Mouse (Mus musculus) olfactory bulb, adult 2 months (tissue): ENCODE results near the gene Zfp61. TPM values are rescaled to one million over a fixed set of nuclear protein-coding genes. Genes with fewer than 3 reads are reported as not detected.
A peak's percentile ranks its signal among the peaks of the same experiment; 100 is the strongest.

Experiments used
- H3K27ac ChIP-seq: fragments of 200-500 bp; 2 replicates; pipeline ENCODE4 v1.5.1; 2012; ENCODE audit warnings: low read depth, low read length; ENCODE audit not compliant: insufficient read depth
- H3K4me1 ChIP-seq: fragments of 200-500 bp; 2 replicates; pipeline ENCODE4 v1.6.1; 2012; ENCODE audit warnings: low read length; ENCODE audit not compliant: control insufficient read depth, insufficient read depth
- H3K4me3 ChIP-seq: fragments of 200-500 bp; 2 replicates; pipeline ENCODE4 v1.5.1; 2012; ENCODE audit warnings: mild to moderate bottlenecking, low read depth, low read length, moderate library complexity; ENCODE audit not compliant: insufficient read depth
- CTCF ChIP-seq: fragments of 200-500 bp; IDR thresholded peaks from 2 replicates; pipeline ENCODE4 v1.5.1; 2012; ENCODE audit warnings: low read depth, mild to moderate bottlenecking, low read length, moderate library complexity; ENCODE audit not compliant: insufficient read depth
- POLR2A ChIP-seq: fragments of 200-500 bp; IDR thresholded peaks from 2 replicates; pipeline ENCODE4 v1.6.1; 2012; ENCODE audit warnings: mild to moderate bottlenecking, low read depth, low read length, moderate library complexity; ENCODE audit not compliant: insufficient read depth
- WGBS: fragments of 180-500 bp; shearing (Covaris S2); methylation state at CpG from one replicate; pipeline ENCODE4 v1.1.7; 2018; 5-methylcytosine and 5-hydroxymethylcytosine counted together
- polyA plus RNA-seq: library from polyadenylated mRNA; stranded (reverse); fragments of >200 nt; gene quantifications from 2 replicates; pipeline ENCODE4 v1.2.4, GENCODE M21; 2012; ENCODE audit warnings: low replicate concordance; ENCODE audit not compliant: missing spikeins, insufficient read depth, insufficient read length

The Zfp61 gene
- polyA plus RNA-seq, 1 experiment, result not detected

DNA sequence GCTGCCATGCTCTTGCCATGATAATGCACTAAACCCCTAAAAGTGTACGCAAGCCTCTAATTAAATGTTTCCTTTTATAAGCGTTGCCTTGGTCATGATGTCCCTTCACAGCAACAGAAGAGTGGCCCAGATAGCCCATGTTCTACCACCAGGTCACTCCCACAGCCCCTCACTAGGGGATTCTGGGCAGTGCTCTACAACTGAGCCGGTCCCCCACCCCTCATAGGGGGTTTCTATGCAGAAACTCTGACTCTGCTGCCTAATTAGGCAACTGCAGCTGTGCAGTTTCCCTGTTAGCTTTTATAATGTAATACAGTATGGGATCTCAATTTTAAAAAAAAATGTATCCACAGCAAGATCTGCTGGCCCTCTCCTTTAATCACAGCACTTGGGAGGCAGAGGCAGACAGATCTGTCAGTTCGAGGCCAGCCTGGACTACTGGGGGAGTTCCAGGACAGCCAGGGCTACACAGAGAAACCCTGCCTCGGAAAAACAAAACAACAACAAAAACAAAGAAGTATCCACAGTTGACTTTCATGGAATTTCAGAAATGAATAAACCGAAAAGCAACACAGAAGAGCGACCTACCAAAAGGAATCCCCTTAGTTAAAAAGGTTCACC is 31.3 kb downstream of the Zfp61 start:
- no peak overlapping the region for H3K27ac ChIP-seq
- TF ChIP-seq CTCF (no peak), POLR2A (no peak)
- H3K4me1 ChIP-seq, result peaks cover 6% of the 10 kb centered on the region
- H3K4me3 ChIP-seq, result peak overlapping the region; percentile 41; the same call in 1 of the 2 replicates
- WGBS, result 20% methylated on average over 7 of the region's 7 CpGs

GRCm38 (mm10) chr7:24269256-24269655 is 31.8 kb downstream of the Zfp61 start:
- Histone ChIP-seq H3K27ac (no peak overlapping the region), H3K4me3 (no peak overlapping the region), H3K4me1 (peaks cover 6% of the 10 kb centered on the region)
- WGBS, result 85% methylated on average over 3 of the region's 3 CpGs
- no peak for TF ChIP-seq POLR2A
- no peak for TF ChIP-seq CTCF

DNA sequence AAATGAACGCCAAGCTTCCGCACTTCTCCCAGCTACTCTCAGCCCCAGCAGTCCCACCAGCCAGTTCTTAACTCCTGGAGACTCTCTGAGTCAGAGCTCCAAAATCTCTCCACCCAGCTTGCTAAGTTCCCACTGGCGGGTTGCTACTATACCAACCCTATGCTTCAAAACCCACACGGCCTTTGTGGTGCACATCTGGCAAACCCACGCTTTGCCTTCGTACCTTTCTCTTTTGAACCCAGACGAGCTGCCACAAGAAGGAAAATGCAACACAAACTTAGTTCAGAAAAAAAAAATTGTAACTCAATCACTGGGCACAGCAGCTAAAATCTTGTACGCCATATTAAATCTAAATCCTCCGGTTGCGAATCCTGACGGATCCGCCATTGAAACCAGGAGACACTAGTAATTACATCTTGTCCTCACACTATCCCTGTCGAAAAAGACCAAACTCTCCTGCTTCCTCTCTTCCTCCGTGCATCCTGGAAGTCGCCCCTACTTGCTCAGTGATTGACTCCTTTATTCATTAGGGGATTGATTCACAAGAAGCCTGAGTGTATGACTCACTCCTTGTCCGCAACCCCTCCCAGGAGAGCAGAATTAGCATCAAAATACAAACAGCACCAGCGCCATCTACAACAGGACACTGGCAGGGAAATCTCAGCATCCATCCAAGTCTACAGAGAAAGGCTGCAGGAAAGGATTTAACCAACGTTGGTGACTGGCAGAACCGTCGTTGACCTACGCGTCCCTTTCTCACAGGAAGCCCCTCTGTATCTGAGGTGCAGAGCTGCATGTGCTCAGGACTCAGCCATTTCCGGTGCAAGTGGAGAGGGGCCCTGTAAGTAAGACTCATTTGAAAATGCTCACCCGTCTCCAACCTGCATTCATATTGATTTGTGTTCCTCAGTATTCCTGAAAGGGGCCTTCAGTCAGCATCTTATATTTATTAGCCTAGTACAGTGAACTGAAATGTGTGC is 32.6 kb downstream of the Zfp61 start:
- peaks cover 6% of the 10 kb centered on the region for H3K4me1 ChIP-seq
- no peak overlapping the region for H3K4me3 ChIP-seq
- no peak for TF ChIP-seq POLR2A
- no peak for TF ChIP-seq CTCF
- WGBS, result 50% methylated on average over 24 of the region's 24 CpGs
- no peak overlapping the region for H3K27ac ChIP-seq

- Histone ChIP-seq H3K27ac (no peak overlapping the region), H3K4me3 (no peak overlapping the region), H3K4me1 (peaks cover 10% of the 10 kb centered on the region)
- 94% methylated on average over 4 of the region's 4 CpGs for WGBS
- no peak for TF ChIP-seq POLR2A
- no peak for TF ChIP-seq CTCF
Observed at GRCm38 (mm10) chr7:24260000-24260312, 41.1 kb downstream of the Zfp61 start.

DNA sequence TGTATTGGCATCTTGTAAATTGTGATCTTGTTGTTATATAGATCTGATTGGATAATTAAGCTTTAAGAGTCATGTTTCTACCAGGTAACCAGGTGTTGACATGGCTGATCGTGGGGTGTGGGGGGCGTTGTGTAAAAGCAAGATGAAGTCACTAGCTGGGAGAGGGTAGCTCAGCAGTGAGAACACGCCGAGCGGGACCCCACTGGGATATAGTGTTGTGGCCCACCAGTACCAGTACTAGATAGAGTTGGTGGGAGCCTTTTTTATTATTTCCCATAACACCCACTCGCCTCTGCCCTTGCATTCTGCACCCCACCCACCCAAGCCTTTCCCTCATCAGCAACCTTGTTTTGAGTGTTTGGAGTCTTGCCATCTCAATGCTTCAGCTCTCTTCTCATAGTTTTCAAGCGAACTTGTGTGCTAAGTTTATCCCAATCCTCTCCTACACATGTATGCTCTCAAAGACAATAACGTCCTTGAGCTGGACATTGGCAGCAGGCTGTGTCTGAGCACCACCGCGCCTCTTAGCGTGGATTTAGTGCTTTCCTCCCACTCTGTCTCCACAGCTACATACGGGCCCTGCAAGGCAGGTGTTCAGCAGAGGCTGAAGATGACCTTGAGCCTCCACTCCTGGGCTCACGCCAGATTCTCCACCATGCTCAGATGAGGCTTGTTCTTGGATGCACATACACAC is 41.6 kb downstream of the Zfp61 start:
- no peak overlapping the region for H3K27ac ChIP-seq
- TF ChIP-seq POLR2A (no peak), CTCF (no peak)
- 88% methylated on average over 13 of the region's 13 CpGs for WGBS
- H3K4me1 ChIP-seq, result peaks cover 12% of the 10 kb centered on the region
- H3K4me3 ChIP-seq, result no peak overlapping the region

GRCm38 (mm10) chr7:24254633-24255474 is 46.2 kb downstream of the Zfp61 start, which contains the start of gene Zfp108:
Gene Zfp108 (plus strand): TSS chr7:24254794.
- H3K4me1 ChIP-seq, result peaks cover 12% of the 10 kb centered on the region
- WGBS, result 16% methylated on average over 21 of the region's 21 CpGs
- TF ChIP-seq CTCF, result no peak
- peak; percentile 46; the same call in 1 of the 2 replicates for TF ChIP-seq POLR2A
- H3K27ac ChIP-seq, result no peak within 1 kb of the TSS; the same call in 1 of the 2 replicates
- peak within 1 kb of the TSS; percentile 69 for H3K4me3 ChIP-seq

- WGBS, result 57% methylated on average over 9 of the region's 9 CpGs
- H3K4me1 ChIP-seq, result peaks cover 12% of the 10 kb centered on the region
- H3K4me3 ChIP-seq, result no peak overlapping the region
- no peak for TF ChIP-seq CTCF
- no peak for TF ChIP-seq POLR2A
- no peak overlapping the region for H3K27ac ChIP-seq
Observed at GRCm38 (mm10) chr7:24253779-24254615, 47.0 kb downstream of the Zfp61 start.

Other genes with a start within 250 kb of the Zfp61 start
- gene Vmn1r183, start 248.0 kb downstream of the Zfp61 start, polyA plus RNA-seq, result not detected in 2 replicates
- gene Zfp180, start 219.3 kb downstream of the Zfp61 start, polyA plus RNA-seq, result not detected in 2 replicates
- not detected in 2 replicates for gene Zfp112, start 188.9 kb downstream of the Zfp61 start, polyA plus RNA-seq
- gene Zfp235, start 167.1 kb downstream of the Zfp61 start, polyA plus RNA-seq, result not detected in 2 replicates
- gene Zfp114, start 126.2 kb downstream of the Zfp61 start, polyA plus RNA-seq, result not detected in 2 replicates
- not detected in 2 replicates for gene Zfp111, start 89.8 kb downstream of the Zfp61 start, polyA plus RNA-seq
- gene Zfp109, start 63.7 kb downstream of the Zfp61 start, polyA plus RNA-seq, result not detected in 2 replicates
- gene Zfp108, start 46.4 kb downstream of the Zfp61 start, polyA plus RNA-seq, result not detected in 2 replicates
- gene Zfp93, start 30.8 kb downstream of the Zfp61 start, polyA plus RNA-seq, result not detected in 2 replicates
- not detected in 2 replicates for gene Zfp94, start 15.4 kb upstream of the Zfp61 start, polyA plus RNA-seq
- gene Tescl, start 32.7 kb upstream of the Zfp61 start, polyA plus RNA-seq, result not detected in 2 replicates
- gene Lypd5, start 48.0 kb upstream of the Zfp61 start, polyA plus RNA-seq, result not detected in 2 replicates
- gene Kcnn4, start 69.0 kb upstream of the Zfp61 start, polyA plus RNA-seq, result not detected in 2 replicates
- gene Smg9, start 98.4 kb upstream of the Zfp61 start, polyA plus RNA-seq, result not detected in 2 replicates
- not detected in 2 replicates for gene Irgc1, start 151.1 kb upstream of the Zfp61 start, polyA plus RNA-seq
- not detected in 2 replicates for gene Plaur, start 161.3 kb upstream of the Zfp61 start, polyA plus RNA-seq
- gene Cadm4, start 180.8 kb upstream of the Zfp61 start, polyA plus RNA-seq, result not detected in 2 replicates
- gene Zfp428, start 205.8 kb upstream of the Zfp61 start, polyA plus RNA-seq, result not detected in 2 replicates
- not detected in 2 replicates for gene AC161166.1, start 211.2 kb upstream of the Zfp61 start, polyA plus RNA-seq
- gene Irgq, start 229.5 kb upstream of the Zfp61 start, polyA plus RNA-seq, result not detected in 2 replicates
- gene Pinlyp, start 244.9 kb upstream of the Zfp61 start, polyA plus RNA-seq, result not detected in 2 replicates
- gene Xrcc1, start 245.1 kb upstream of the Zfp61 start, polyA plus RNA-seq, result not detected in 2 replicates